Mouse (Mus musculus) spleen, adult 18-20 months (tissue): ENCODE data around the gene Acads.
"Not testable (repeated sequence)": the region's sequence is repeated elsewhere in the genome, so short reads cannot be mapped to it uniquely, and the experiment has no call there.

Experiments used
- DNase-seq, 2 experiments: peaks; one replicate each; pipeline ENCODE4 v3.0.0; 2022; ENCODE audit warnings: mixed read lengths in 2 of 2

Acads gene

DNA sequence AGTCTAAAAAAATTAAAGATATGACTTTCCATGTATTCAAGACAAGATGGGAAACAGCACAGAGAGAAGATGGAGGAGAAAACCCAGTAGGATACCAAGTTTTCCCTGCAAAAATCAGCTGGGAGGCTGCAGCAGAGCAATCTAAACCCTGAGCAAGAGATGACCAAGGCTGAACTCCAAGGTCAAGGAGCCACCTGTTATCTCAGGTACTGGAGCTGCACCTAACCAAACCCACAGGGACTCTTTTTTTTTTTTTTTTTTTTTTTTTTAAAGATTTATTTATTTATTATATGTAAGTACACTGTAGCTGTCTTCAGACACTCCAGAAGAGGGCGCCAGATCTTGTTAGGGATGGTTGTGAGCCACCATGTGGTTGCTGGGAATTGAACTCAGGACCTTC, 29.7 kb upstream of the Acads start:
- DNase-seq, result not testable (repeated sequence)

- no peak for DNase-seq
These were observed 29.2 kb upstream of the Acads start for GRCm38 (mm10) chr5:115148378-115148777.

DNA sequence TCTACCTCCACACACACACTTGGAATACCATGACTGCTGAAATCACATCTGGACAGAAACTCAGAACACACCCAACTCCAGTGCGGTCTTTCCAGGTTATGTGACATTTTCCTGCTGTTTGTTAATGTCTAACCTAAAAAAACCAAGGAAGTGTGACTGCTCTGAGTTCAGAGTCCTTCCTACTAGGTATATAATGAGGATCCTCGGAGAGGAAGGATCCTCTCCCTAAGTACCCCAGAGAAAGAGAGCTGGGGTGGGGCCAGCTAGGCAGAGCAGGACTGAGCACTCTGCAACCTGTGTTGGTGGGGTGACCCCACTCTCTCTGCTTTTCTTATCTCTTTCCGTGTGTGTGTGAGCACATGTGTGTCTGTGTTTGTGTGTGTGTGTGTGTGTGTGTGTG, 28.2 kb upstream of the Acads start:
- no peak for DNase-seq

DNA sequence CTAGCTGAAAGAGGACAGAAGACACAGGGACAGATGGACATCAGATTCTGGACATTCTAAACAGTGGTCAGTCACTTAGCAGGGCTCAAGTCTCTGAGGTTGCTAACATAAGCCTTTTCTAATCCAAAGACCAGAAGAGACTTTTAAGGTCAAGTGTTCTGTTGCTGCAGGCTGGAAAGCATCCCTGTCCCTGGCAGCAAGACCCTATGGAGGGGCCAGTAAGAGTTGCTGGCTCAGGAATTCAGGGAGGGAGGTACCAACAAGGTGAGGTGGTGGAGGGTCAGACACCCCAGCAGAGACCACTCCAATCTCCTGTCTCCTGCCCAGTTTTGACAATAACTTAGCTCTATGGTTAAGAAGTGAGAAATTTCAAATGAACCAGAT, 27.6 kb upstream of the Acads start:
- DNase-seq, result no peak

- no peak for DNase-seq
These were observed 27.0 kb upstream of the Acads start for GRCm38 (mm10) chr5:115145976-115146746.

- no peak for DNase-seq
These were observed 26.3 kb upstream of the Acads start for GRCm38 (mm10) chr5:115145253-115145968.

DNA sequence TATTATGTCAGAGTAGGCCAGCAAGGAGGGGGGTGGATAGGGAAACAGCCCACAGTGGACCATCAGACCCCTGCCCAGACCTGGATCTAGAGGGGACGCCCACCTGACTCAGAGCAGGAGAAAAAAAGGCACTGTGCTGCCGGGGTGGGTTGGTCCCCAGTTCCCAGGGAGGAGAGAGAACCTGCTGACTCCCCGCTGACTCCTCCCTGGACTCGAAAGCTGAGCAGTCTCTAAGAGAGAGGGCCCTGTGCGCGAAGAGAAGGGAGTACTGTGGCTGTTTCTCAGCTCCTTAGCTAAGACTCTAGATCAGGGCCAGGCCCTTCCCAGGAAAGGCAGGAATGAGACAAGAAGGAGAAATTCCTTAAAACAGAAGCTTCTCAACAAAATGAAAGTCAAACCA, 25.3 kb upstream of the Acads start:
- DNase-seq, result no peak

GRCm38 (mm10) chr5:115143552-115143951, 24.4 kb upstream of the Acads start:
- DNase-seq, result no peak

GRCm38 (mm10) chr5:115142166-115142697, 23.1 kb upstream of the Acads start:
- no peak for DNase-seq

GRCm38 (mm10) chr5:115140726-115141125, 21.6 kb upstream of the Acads start:
- DNase-seq, result no peak

DNA sequence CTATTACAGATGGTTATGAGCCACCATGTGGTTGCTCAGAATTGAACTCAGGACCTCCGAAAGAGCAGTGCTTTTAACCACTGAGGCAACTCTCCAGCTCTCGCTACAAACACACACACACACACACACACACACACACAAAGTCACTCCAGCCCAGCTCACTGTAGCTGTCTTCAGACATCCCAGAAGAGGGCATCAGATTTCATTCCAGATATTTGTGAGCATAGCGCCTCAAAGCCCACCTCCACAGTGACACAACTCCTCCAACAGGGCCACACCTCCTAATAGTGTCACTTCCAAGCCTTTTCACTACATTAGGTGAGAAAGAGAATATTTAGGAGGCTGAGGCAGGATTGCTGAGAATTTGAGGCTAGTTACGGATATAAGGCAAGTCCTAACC, 20.0 kb upstream of the Acads start:
- no peak for DNase-seq

DNA sequence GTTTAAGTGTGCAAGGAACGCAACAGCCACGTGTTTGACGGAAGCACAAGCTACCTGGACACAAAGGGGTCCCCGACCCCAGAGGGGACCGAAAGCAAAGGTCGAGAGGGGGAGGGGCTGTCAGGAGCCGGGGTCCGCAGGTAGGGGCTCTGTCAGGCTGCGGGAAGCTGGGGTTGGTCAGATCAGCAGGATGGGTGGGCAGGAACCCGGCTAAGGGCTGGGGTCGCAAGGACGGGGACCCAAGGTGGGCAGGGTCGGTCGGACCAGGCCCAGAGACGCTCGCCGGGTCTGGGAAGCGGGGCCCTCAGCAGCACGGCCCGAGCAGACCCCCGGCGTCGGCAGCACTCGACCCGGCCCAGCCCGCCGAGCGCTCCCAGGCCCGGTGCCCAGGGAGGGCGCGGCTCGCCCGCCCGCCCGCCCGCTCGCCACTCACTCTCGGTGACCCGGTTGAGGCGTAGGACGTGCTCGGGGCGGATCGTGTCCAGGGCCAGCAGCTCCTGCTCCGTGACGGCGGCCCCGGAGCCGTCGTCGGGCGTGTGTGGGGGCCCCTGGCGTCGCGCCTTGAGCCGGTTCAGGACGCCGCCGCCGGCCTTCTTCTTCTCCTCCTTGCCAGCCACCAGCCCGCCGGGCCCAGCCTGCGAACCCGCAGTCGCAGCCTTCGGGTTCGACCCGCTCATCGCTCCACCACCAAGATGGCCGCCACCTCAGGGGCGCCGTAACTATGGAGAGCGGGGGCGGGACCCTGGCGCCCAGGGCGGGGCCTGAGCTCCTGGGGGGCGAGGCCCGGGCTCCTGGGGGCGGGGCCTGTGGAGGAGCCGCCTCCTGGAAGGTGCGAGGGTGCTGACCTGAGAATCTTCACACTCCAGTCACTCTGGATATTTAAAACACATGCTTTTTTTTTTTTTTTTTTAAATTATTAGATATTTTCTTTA, 15.4 kb upstream of the Acads start, which contains the start of gene Unc119b:
Gene Unc119b, minus strand, starts transcription at position 742 of the 932 bp plus-strand sequence.
- peak; percentile 85 to 96 for DNase-seq

DNA sequence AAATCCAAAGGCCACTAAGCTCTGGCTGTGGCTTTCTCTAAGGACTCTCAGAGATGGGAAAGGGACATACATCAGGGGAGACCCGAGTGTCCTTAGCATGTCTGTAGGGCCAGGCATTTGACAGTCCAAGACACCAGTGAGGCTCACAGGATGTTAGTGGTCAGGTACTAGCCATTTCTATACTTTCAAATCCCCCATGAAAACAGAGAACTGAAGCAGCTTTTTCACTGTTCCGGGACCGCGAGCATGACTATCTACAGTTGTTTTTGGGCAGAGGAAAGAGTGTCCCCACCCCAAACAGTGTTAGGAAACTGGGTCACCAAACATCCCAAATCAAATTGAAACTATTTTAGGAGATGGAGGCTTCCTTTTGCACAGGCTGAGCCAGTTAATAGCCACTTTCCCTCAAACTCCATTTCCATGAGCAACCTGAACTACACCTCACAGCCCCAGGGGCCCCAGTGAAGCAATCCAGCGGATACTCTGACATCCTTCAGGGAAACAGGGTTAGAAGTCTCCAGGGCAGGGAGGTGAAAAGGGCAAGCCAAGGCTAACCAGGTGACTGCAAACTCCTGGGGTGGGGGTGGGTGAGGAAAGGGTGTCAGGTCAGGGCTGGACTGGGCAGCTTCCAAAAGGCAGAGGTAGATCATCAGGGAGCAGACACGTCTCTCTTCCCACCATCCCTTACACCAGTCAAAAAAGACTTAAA, 14.4 kb upstream of the Acads start:
- DNase-seq, result peak in 1 of 2 experiments; percentile 33

DNA sequence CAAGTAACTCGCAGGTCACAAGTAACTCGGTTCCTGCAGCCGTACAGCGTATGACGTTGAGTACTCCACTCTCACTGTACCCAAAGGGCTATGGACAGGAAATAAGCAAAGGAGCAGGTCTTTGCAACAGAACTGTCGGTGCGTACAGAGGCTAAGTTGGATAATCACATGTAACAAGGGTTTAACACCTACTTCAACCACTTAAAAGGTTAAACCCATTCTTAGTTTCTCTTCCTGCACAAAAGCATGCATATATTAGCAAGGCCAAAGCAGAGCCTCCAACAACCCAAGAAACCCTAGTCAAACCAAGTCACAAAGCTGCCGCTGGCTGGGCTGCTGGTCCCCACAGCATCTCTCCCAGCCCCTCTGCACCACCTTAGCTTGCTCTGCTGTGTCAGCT, 13.3 kb upstream of the Acads start:
- no peak for DNase-seq

DNA sequence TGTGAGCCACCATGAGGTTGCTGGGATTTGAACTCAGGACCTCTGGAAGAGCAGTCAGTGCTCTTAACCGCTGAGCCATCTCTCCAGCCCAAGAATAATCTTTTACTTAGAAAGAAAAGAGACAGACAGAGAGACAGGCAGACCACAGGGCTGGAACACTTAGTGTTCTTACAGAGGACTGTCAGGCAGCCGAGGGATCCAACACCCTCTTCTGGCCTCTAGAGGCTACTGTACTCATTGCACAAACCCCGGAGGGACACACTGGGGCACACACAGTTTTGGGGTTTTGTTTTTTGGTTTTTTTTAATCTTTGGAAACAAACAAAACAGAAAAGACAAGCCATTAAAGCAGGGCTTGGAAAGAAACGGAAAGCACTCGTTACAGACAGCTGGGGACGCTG, 10.2 kb upstream of the Acads start:
- no peak for DNase-seq

DNA sequence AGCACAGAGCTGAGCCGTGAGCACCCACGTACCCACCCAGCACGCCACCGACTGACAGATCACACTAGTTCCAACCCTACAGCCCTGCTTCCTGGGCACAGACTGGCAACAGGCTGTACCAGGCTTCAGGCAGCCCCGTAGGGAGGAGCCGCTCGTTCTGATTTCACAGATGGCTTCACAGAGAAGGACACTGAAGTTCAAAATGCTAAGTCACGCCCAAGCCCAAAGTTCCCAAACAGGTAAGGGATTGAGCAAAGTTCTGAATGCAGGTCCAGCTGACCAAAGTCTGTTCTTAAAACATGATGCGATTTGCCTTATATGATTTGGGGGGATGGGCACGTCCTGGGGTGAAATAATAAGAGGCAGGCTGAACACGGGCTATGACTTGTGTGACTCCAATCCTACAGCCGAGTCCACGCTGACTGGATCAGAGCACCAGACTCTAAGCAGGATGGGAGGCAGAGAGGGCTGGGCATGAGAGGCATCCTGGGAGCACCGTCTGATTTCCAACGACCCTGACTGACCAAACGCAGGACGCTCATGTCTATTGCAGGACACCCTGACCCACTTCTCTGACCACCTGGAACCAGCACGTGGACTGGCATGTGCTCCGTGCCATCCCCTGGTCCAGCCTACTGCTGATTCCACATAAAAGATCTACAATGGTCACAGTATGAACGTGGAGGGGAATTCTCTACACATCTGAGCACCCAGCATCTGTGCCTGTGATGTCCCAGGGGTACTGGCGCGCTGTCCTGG, 8.5 kb upstream of the Acads start:
- DNase-seq, result no peak

GRCm38 (mm10) chr5:115126578-115127312, 7.6 kb upstream of the Acads start:
- DNase-seq, result no peak

GRCm38 (mm10) chr5:115125211-115125871, 6.2 kb upstream of the Acads start:
- DNase-seq, result peak; percentile 73 to 85

- no peak for DNase-seq
These were observed 5.5 kb upstream of the Acads start for GRCm38 (mm10) chr5:115124690-115125089.

DNA sequence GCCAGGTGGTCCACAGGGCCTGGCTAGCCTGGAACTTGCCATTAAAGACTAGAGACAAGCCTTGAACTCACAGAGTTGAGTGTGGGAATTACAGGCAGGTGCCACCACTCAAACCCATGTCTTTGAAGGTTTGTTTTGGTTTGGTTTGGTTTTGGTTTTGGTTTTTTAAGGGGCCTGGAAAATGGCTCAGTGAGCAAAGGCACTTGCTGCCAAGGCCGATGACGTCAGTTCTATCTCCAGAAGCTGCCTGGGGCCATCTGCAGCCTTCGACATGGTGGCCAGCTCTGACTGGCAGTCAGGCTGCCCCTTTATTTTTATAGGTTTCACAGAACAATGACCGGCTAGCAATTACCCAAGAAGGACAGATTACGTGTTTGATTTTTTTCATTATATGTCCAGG, 1.8 kb upstream of the Acads start:
- no peak for DNase-seq
